Mouse (Mus musculus) cerebellum, adult (tissue): ENCODE data around the gene Gimap1.

Experiments used
- ATAC-seq: cut with Nextera tagmentation; 2 replicates; pipeline ENCODE4 v1.9.2; 2017; ENCODE audit warnings: mild to moderate bottlenecking, moderate library complexity, mixed read lengths; ENCODE audit not compliant: insufficient number of reproducible peaks, low FRiP score, low TSS enrichment

The Gimap1 gene

DNA sequence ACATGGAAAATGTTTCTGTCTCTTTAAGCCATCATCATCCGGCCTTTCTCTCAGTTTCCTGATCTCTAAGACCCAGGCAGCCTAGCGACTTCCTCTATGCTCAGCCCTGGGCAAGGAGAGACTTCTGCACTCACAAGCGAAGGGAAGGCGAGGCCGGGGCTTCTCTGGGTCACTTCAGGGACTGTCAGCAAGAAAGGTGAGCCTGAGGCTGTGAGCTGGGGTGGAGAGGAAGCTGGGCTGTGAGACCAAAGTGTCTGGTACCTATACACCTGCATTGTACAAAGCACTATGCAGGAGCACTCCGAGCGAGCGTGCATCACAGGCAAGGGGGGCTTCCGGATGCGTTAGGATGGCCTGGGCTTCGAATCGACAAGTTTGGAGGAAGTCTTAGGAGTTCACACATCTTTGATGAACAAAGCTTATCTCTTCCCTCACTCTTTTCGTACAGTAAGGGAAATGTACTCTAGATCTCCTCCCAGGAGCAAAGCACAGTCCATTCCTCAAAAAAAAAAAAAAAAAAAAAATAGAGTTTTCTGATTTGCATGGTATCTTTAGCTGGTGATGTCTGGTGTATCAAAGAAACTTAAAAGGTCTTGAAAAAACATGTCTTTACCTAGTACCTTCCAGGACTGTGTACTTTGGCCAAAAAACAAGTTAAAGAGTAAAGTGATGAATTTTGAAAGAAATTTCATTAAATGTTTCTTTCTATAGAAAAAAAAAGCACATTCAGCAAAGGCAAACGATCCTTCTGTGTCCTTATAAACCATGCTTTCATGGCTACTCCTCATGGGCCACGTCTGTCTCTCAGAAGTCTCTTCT lies at the start of gene Gimap1:
TSS of gene Gimap1 (plus strand) at position 94 of the 819 bp plus-strand sequence.
- ATAC-seq = no peak

DNA sequence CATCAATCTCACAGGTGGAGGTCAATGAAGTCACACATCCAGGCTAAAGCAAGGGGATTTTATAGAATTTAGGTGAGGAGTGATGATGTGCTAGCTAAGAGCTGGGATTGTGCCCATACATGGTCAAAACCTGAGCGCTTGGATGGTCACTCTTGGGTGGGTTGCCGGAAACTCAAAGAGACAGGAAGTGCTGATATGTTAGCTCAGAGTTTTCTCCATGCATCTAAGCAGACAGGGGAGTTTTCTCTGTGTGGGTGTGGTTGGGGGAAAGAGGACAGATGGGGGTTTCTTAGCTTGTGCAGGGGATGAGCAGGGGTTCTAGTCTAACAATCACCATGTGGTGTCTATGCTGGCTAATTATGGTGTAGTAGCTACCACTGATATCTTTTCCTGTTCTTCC lies 49.5 kb upstream of the Gimap1 start:
- no peak for ATAC-seq

DNA sequence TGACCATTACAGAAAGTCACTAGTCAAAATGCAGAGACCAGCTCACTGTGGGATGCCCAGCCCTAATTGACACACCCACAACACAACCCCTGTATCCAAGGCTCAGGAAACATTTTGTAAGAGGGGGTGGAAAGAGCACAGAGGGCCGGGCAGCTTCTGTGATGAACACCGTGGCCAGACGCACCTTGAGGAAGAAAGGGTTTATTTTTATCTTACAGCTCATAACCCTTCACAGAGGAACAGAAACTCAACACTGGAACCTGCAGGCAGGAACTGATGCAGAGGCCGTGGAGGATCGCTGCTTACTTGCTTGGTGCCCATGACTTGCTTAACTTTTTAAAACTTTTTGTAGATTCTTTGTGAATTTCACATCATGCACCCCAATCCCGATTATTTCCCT lies 45.9 kb upstream of the Gimap1 start:
- no peak for ATAC-seq

DNA sequence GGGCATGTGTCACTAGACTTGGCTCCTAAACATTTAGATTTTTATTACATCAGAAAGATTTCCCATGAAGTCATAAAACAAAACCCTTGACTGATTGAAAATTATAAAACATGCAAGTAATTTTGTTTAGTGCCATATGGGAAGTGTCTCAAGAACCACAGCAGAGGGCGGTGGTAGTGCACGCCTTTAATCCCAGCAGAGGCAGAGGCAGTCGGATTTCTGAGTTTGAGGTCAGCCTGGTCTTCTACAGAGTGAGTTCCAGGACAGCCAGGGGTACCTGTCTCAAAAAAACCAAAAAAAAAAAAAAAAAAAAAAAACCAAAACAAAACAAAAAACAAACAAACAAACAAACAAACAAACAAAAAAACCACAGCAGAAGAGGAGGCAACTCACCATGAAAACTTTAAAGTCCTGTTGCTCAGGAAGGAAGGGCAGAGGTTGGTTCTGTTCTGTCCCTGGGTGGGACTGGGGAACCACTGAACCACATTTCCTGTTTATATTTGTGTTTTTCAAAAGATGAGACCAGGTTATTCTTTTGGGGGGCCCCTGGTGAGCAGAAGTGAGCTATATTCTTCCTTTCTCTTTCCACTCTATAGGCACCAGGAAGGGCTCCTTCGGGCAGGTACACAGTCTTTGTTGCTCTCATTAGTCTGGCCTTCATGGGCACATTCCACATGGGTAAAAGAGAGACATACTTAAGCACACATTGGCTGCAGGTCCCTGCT lies 41.9 kb upstream of the Gimap1 start:
- no peak for ATAC-seq

DNA sequence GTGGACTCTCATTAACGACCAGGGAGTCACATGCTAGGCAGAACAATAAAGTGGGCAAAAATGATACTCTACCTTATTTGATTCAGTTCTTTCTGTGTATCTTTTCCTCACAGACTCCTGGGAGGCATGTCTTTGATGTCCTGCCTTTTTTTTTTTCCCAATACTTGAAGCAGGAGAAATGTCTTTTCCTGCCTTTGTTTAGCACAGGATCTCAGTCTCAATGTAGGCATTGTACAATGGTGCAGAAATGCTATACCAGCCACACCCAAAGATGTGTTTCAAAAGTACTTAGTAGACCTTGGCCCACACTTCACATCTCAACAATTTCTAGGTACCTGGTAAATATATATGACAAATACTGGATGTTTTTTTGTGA lies 41.3 kb upstream of the Gimap1 start:
- ATAC-seq = no peak

DNA sequence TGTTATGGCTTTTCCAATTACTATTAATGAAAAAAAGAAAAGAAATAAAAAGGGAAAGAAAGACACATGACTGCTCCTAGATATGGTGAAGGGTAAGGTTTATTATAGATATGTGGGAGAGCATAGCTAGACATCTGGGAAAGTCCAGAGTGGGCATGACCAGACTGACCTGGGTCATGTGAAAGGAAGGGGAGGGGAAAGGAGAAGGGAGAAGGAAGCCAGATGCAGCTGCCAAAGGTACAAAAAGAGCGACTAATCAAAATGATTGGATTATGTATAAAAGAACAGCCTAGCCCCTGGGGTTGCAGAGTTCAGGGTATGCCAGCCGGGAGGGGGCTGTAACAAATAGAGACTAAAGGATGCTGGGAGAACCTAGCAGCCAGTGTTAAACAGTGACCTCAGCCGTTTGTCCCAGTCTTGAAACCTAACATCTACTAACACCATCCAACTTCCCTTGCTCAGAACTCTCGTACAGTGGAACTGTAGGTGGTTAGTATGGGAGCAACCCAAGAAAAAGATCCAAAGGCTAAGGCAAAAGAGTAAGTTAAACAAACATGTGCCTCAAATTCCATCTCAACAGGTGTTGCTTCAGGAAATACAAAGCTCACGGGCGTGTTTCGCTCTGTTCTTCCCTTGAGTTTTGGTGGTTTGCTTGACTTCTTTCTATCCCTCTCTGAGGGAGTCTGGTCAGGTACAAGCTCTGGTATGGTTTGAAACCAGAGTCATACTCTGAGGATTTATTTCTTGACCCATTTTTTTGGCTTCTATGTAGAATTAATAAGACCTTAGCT lies 40.6 kb upstream of the Gimap1 start:
- no peak for ATAC-seq

DNA sequence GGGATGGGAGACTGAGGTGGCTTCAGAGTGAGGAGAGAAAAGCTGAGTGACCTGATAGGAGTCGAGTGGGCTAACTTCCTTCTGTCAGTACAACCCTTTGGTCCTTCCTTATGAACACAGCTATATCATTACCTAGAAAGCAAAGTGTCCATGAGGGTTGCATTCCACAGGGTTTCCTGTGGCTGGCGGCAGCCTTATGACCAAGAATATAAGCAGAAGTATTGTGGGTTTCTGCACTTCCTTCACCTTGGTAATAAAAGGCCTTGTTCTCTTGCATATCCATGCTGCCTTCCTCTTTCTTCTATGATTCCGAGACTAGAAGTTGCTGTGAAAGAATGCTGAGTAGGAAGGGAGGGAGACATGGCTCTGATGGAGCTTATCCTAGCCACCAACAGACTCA lies 40.0 kb upstream of the Gimap1 start:
- no peak for ATAC-seq

DNA sequence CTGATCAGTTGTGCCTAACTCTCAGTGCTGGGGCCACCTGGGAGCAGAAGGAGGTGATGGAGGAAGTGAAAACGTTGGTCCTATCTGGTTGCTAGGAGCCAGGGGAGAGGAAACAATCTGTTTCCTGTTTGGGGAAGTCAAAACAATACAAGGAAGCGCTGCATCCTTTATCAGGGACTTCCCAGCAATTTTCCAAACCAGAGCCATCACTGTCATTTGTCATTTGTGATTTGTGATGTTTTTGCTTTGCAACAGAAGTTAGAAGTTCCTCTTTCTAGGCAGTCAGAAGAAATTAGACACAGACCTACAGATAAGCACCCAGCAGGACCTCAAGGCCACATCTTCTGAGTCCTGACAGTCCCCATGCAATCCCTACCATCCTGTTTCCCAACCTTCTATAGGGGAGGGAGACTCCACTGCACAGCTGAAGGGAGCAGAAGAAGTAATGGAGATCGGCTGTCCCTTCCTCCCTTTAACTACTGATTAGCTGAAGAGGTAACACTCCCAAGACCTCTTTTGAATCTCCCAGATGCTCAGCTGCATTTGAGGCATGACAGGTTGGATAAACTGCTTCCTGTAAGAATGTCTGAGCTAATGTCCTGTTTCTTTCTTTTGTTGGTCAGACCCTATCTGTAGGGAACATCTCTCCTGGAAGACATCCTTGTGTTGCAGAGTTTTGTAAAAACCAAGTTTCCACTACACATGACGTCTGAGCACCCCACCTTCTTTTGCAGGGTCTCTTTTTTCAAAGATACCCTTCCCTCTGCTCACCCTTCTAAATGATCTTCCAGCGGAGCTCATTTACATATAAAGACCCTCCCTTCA lies 38.4 kb upstream of the Gimap1 start:
- ATAC-seq = no peak

DNA sequence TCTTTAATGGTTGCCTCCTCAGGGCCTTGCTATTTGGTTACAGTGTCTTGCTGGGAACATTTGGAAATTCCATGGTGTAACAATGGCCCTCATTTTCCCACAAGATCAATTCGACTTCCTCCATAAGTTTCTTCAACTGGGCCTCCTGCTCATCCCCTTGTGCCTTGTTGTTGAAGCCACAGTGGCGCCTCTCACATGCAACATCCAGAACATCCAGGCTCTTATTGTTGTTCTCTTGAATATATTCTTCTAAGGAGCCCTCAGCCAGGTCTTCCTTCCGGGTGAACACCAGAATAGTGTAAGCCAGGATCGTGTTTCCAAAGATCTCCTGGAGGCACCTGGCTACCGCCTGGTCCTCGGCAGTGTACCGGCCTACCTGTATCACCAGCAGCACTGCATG lies 36.7 kb upstream of the Gimap1 start:
- ATAC-seq = no peak

DNA sequence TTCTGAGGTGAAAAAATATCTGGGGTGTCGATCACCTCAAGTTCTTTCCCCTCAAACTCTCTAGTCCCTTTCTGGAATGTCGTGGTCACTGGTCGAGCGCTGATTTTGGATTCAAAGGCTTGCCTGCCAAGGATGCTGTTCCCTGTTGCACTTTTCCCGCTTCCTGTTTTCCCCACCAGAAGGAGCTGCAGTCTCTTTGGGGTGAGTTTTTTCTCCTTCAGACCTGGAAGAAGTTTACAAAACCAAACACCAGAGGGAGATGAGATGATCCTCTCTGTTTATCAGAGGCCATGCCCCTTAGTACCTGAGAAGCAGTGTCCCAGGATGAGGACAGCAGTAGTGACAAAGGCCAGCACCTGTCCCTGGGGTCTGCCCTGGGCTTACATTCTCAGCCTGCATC lies 36.3 kb upstream of the Gimap1 start:
- ATAC-seq = no peak

DNA sequence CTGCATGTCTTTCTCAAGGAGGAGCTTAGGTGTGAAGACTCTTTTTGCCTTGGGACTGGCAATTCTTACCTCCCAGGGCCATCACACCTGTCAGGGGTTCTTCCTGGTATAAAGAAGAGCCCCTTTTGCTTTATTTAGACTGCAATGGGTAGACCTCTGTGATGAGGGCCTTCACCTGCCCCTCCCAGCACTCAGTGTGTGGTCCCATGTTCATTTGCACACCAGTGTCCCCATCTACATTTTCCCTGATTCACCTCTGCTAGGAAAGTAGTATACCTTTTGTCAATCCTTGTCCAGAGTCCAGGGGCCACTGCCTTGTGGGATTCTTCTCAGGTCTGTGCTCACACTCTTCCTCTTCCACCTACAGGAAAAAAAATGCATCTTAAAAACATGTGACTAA lies 34.7 kb upstream of the Gimap1 start:
- ATAC-seq = no peak

DNA sequence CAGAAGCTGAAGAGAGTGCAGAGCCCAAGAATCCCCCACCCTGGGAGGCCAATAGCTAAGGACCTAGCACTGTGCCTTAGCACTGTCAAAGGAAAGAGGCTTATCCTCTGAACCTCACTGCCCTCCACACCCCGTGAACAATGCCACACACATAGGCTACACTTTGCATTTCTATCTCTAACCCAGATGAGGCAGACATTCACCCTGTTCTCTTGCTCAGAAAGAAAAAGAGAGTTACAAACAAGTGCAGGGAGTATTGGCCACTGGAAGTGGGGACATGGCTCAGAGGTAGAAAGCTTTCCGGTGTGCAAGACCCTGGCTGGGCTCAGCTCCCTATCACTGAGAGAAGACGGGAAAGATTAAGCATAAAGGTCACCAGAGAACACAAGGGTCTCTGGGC lies 32.7 kb upstream of the Gimap1 start:
- ATAC-seq = no peak

DNA sequence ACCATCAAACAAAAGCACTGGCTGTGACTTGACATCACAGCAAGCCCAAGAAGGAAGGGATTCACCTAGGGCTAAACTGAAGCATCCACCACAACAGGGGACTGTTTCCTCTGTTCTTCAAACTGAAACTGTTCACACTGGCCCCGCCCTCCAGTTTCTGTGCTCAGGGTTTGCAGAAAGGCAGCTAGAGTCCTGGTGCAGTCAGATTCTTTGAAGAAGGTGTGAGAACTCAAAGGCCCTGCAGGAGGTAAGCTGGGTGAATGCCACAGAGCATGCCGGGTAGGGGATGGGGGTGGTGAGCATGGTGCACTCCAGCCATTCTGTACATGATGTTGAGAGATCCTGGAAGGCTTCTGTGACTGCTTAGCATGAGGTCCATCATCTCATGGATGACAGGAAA lies 20.4 kb upstream of the Gimap1 start, which contains the start of the genes Gm28053 and Gimap7:
TSS of gene Gm28053 (plus strand) at position 153 of the 400 bp plus-strand sequence.
TSS of gene Gimap7 (plus strand) at position 167 of the 400 bp plus-strand sequence.
- ATAC-seq = no peak

DNA sequence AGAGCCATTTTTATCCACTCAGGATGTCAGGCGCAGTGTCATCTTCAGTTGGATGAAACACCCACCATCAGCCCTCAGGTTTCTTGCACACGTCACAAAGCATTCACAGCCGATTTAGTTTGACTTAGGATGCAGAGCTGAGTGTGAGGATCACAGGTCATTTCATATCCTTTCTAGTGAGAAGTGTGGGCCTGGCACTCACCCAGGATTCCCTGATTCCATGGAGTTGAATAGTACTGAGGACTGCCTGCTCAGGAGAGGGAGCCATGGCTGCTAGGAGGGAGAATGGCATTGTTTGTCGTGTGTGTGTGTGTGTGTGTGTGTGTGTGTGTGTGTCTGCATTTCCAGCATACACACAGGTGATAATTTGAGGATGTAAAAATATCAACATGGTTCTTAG lies 18.5 kb upstream of the Gimap1 start:
- no peak for ATAC-seq

DNA sequence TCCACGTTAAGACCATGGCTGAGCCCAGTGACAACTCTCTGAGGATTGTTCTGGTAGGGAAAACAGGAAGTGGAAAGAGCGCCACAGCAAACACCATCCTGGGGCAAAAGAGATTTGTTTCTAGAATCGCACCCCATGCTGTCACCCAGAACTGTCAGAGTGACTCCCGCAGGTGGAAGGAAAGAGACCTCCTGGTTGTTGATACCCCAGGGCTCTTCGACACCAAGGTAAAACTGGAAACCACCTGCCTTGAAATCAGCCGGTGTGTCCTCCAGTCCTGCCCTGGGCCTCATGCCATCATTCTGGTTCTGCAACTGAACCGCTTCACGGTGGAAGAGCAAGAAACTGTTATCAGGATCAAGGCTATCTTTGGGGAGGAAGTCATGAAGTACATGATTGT lies 15.4 kb upstream of the Gimap1 start:
- no peak for ATAC-seq

DNA sequence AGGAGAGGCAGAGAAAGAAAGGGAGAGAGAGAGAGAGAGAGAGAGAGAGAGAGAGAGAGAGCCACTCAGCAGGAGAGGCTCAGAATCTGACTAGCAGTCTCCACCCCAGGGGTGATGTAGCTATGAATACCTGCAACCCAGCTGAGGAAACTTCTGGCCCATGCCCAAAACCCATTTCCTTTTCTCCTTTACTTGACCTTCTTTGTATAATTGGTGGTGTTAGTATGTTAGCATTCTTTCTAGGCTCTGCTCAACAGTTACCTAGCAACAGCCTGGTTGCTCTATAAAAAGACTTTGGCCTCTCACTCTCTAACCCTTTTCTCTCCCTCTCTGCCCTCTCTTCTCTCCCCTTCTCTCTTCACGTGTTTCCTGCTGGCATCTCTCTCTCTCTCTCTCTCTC lies 13.4 kb upstream of the Gimap1 start:
- ATAC-seq = no peak

DNA sequence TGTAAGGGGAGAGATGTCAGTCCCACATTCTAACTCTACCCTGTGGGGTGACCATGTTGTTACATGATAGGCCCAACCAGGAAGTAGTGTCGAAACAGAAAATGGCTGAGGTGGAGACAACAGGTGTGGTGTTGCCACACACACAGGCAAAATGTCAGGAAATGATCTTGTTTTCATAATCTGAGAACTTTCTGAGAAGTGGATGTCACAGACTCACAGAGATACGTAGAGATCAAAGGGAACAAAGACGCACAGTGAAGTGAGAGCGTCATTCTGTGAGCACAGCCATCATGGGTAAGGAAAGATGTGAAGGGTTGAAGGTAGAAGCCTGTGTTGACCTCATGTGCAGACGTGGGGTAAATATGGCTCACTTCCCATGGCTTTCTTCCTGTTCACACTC lies 11.1 kb upstream of the Gimap1 start:
- no peak for ATAC-seq

DNA sequence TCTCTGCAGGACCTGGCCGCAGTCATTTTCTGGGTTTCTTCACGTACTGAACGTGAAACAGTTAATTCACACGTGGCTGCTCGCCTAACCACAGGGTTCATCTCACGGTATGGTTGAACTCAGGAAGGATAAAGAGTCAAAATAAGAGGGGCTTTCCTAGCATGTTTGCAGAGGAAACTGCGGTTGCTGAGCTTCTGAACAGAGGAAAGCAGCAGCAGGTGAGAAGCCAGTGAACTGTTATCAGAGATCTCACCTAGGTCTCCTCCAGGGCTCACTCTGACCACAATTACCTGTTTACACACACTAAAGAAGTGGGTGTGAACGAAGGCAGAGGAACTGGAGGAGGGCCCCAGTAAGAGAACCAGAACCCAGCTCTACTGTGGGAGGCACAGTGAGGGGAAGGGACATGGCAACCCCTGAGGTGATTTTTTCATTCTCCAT lies 6.0 kb upstream of the Gimap1 start:
- ATAC-seq = no peak

DNA sequence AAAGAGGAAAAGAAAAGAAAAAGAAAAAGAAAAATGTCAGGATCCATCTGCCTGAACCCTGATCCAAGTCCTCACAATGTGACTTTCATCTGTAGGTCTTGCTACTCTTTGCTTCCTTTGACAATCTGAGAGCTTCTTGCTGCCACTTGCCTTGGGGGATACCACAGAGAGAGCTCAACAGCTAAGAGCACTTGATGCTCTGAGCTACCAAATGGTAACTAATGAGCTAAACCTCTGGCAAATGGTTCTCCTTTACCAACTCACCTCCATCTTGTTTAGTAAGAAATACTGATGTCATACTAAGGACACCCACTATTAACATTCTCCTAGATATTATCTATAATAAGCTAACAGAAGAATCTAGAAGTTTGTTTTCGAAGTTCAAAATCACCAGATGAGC lies 5.2 kb upstream of the Gimap1 start:
- no peak for ATAC-seq

DNA sequence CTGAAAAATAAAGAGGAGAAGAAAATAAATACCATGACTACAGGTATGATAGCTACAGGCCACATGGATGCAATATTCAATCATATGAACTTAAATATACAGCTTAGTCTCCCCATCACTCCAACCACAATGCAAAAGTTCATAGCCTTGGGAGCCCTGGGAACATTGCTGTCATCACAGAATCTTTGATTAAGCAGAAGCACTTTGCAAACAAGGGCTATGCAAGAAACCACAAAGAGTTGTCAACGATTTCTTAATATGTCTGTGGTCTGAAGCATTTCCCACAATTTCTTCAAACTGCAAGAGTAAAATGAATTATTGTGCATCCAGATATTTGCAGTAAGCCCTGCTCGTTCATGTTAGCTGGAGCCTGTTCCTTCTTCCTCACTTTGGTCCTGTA lies 1.8 kb upstream of the Gimap1 start:
- no peak for ATAC-seq
